Mouse (Mus musculus) testis, adult 2 months (tissue): ENCODE results near the gene Dnah7a. TPM values are rescaled to one million over a fixed set of nuclear protein-coding genes. Genes with fewer than 3 reads are reported as not detected.
"Not testable (repeated sequence)": the region's sequence is repeated elsewhere in the genome, so short reads cannot be mapped to it uniquely, and the experiment has no call there.

Experiments used
- H3K27ac ChIP-seq: fragments of 200-500 bp; 2 replicates; pipeline ENCODE4 v1.5.1; 2012; ENCODE audit warnings: low read depth, low read length; ENCODE audit not compliant: control insufficient read depth, insufficient read depth
- H3K27me3 ChIP-seq: fragments of 200-500 bp; 2 replicates; pipeline ENCODE4 v1.6.1; 2012; ENCODE audit warnings: mild to moderate bottlenecking, low read length, moderate library complexity; ENCODE audit not compliant: control insufficient read depth, insufficient read depth
- H3K36me3 ChIP-seq: fragments of 200-500 bp; 2 replicates; pipeline ENCODE4 v1.6.1; 2012; ENCODE audit warnings: mild to moderate bottlenecking, low read length; ENCODE audit not compliant: control insufficient read depth, insufficient read depth
- H3K4me1 ChIP-seq: fragments of 200-500 bp; 2 replicates; pipeline ENCODE4 v1.6.1; 2012; ENCODE audit warnings: low read length; ENCODE audit not compliant: control insufficient read depth, insufficient read depth
- H3K4me3 ChIP-seq: fragments of 200-500 bp; 2 replicates; pipeline ENCODE4 v1.5.1; 2012; ENCODE audit warnings: low read depth, mild to moderate bottlenecking, low read length, moderate library complexity, mixed read lengths; ENCODE audit not compliant: control insufficient read depth
- CTCF ChIP-seq: fragments of 200-500 bp; IDR thresholded peaks from 2 replicates; pipeline ENCODE4 v1.5.1; 2012; ENCODE audit warnings: low read depth, mild to moderate bottlenecking, inconsistent platforms, low read length, moderate library complexity; ENCODE audit not compliant: control insufficient read depth, insufficient read depth, insufficient replicate concordance
- POLR2A ChIP-seq: fragments of 200-500 bp; IDR thresholded peaks from 2 replicates; pipeline ENCODE4 v1.6.1; 2012; ENCODE audit warnings: low read depth, mild to moderate bottlenecking, inconsistent platforms, low read length, moderate library complexity; ENCODE audit not compliant: control insufficient read depth
- polyA plus RNA-seq: library from polyadenylated mRNA; depleted of rRNA; stranded (reverse); fragments of >200 nt; gene quantifications from 2 replicates; pipeline ENCODE4 v1.2.3, GENCODE M21; 2012

Gene Dnah7a
- polyA plus RNA-seq, 1 experiment = 26.5 TPM

GRCm38 (mm10) chr1:53473699-53474098 is 232.9 kb downstream of the Dnah7a start:
- TF ChIP-seq POLR2A (no peak), CTCF (no peak)
- Histone ChIP-seq H3K27ac (no peak overlapping the region), H3K36me3 (no peaks in the 10 kb centered on the region), H3K4me3 (no peak overlapping the region), H3K4me1 (no peaks in the 10 kb centered on the region), H3K27me3 (no peaks in the 10 kb centered on the region)

GRCm38 (mm10) chr1:53472084-53472483 is 234.5 kb downstream of the Dnah7a start:
- H3K4me3 ChIP-seq, H3K27ac ChIP-seq, H3K27me3 ChIP-seq, H3K4me1 ChIP-seq, H3K36me3 ChIP-seq: not testable (repeated sequence)

DNA sequence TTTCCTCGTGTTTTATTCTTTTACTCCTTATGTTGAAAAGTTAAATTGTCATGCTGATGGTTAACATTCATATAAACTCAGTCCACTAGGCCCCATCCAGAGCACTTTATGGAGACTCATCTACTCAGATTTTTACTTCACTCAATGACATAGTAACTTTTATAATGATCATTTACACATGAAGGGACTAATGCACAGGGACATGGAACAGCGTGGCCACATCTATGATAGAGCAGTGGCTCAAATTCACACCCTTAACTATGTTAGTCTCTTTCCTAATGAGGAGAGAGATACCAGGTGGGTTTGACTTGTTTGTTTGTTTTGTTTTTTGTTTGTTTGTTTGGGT is 239.3 kb downstream of the Dnah7a start:
- TF ChIP-seq POLR2A (no peak), CTCF (no peak)
- Histone ChIP-seq H3K27ac (no peak overlapping the region), H3K36me3 (no peaks in the 10 kb centered on the region), H3K4me3 (no peak overlapping the region), H3K27me3 (no peaks in the 10 kb centered on the region), H3K4me1 (no peaks in the 10 kb centered on the region)

DNA sequence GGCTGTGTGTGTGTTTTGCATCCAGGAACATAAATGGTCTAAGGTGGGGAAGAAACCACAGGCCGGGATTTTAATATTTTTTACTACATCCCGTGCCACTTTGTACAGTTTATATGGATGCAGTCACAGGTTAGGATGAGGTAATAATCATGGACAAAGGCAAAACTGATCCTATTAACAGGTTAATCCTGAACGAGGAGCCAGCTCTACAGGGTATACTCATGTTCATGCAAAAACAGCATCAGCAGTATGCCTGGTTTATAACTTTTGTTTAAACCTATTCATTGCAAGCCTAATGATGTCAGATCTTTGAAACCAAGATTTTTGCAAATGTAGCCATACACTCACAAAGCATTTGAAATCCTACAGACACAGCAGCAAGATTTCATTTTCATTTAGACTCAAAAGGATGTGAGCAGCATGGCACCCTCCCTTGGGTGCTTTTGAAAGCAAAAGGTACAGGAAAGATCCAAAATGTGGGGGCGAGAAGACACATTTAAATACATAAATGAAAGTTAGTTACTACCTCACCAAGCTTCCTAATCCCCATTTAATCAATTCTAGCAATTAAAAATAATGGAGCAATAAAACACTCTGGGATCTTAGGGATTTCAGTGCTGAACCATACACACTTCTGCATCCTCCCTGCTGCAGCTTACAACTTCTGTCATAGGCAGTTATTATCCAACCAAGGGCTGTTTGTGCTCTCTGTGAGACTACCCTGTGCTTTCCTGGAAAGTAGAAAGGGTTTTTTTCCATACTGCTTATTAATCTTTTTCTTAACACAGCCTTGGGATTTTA is 239.9 kb downstream of the Dnah7a start:
- H3K27me3 ChIP-seq, H3K4me3 ChIP-seq, H3K4me1 ChIP-seq, H3K36me3 ChIP-seq, H3K27ac ChIP-seq: not testable (repeated sequence)

DNA sequence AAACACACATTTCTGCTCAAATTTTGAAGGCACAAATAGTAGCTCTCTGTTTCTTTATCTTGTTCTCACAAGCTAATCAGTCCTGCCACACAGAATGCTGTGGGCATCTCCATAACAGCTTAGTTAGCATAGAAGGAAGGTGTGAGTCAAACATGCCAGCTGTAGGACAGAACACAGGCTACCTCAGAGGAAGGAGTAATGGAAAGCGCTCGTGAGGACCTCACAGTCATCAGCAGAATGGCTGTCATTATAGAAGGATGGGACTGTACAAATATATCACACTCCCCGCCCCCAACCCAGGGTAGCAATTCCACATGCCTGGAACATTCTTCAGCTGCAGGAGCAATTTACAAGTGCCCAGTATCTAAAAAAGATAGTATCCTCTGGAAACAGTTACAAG is 267.4 kb downstream of the Dnah7a start:
- H3K27me3 ChIP-seq, H3K36me3 ChIP-seq, H3K27ac ChIP-seq, H3K4me1 ChIP-seq, H3K4me3 ChIP-seq: not testable (repeated sequence)

DNA sequence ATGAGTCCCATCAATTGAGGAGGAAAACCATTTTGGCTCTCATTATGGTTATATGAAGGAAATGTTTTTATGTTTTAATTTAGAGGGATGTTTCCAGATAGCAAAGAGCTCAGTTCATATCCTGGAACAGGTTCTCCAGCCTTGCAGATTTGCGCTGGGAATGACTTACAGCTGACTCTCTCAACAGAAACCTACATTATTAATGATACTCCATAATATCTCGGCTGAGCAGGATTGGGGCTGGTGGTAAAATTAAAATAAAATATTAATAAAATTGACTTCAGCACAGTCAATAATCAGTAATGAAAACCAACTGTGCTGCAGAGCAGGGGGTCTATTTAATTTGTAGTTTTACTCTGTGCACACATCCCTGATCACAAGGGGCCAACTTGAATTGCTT is 274.2 kb downstream of the Dnah7a start:
- H3K27me3 ChIP-seq, H3K4me1 ChIP-seq, H3K4me3 ChIP-seq, H3K27ac ChIP-seq, H3K36me3 ChIP-seq: not testable (repeated sequence)

DNA sequence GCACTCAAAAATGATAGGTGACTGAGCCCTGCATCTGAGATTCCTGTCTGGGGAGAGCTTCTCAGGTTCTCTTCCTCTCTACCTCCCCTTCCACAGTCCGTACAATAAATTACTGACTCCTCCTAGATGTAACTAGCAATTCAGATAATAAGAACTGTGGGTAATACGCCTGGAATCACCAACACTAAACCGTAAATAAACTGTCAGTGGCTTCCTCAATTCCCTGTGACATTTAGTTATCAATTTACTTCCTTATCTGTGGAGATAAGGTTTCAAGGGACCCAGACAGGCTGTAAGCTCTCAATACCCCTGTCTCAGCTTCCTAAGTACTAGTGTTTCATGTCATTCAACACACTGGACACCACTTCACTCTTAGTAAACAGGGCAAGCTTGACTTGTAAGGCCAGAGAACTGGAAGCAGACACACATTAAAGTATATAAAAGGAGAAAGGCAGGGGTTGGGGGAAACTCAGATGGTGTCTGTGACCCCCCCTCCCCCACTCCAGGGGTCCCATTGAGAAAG is 300.7 kb downstream of the Dnah7a start:
- H3K27ac ChIP-seq = no peak overlapping the region
- TF ChIP-seq CTCF (no peak), POLR2A (no peak)
- no peak overlapping the region for H3K4me3 ChIP-seq
- no peaks in the 10 kb centered on the region for H3K4me1 ChIP-seq
- H3K27me3 ChIP-seq = no peaks in the 10 kb centered on the region
- no peaks in the 10 kb centered on the region for H3K36me3 ChIP-seq

DNA sequence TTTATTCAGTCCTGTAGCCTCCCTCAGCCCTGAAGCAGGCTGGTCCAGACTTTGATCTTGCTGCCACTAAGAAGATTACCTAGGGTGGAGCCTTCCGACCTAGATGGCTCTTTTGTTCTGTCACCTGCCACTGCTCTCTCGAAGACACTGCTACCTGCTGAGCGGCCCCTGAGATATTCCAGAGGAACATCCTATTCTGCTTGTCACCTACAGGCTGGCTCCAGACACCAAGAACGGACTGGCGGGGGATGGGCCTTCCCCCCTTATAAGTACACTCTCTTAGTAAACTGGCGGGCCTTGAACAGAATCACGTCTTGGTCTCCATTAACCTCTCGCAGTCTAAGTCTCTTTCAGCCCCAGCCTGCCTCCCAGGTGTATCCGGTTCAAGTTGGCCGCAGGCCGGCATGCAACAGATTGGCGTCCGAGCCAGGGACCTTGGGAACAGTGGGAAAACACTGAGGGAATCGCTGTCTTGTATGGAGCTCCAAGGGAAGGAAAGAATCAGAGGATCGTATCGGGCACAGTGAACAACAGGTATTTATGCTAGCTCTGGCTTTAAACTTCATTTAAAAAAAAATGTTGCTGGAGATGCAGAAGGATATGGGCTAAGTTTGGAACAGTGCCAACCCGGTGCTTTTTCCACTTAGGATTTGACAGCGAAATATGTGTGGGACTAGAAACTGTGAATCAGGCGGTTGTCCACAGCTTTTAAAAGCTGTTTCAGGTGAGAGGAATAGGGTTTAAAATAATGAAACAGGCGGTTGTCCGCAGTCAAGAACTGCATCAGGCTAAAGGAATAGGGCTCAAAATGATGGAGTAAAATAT is 312.4 kb downstream of the Dnah7a start:
- not testable (repeated sequence) for H3K27me3 ChIP-seq, H3K4me3 ChIP-seq, H3K4me1 ChIP-seq, H3K36me3 ChIP-seq, H3K27ac ChIP-seq
